Mouse (Mus musculus): ENCODE results near the gene Edem2. TPM values are rescaled to one million over a fixed set of nuclear protein-coding genes. Genes with fewer than 3 reads are reported as not detected.
A peak's percentile ranks its signal among the peaks of the same experiment; 100 is the strongest.

The Edem2 gene
- polyA plus RNA-seq, 1 experiment = 44.9 TPM

DNA sequence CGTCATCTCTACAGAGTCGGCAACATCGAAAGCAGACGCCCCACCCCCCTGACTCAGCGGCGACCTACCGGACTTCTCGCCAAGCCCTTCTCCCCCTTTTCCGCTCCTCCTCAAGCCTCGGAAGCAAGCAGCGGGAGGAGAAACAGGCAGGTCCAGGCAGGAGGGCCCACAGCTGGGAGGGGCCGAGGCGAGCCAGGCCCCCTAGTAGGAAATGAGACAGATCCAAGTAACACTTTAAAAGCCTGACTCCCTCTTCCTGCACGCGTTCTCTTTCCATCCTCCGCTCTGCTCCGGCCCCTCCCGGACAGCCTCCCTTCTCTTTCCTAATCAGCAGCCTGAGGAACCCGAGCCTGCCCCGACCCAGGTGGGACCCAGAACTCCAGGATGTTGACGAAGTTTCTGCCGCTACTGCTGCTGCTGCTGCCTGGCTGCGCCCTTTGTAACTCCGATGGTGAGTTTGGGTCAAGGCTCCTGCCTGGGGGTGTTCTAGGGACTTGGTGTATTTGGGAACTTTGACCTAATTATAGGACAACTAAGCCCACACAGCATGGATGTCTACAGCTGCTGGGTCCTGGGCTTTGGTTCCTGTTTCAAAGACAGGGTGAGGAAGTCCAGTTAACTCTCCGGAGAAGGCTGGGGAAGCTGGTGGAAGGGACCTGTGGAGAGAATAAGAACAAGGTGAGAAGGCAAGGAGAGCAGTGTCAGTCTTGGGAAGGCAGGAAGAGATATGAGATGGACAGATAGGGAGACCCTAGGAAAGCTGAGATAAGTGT is 21.9 kb upstream of the Edem2 start, which contains the start of gene Procr:
Gene Procr (plus strand): TSS at position 104 of the 773 bp plus-strand sequence.
- no peak for TF ChIP-seq CTCF (conservative IDR thresholded peaks at IDR 0.05; ENCODE audit: insufficient read depth, insufficient read length, low read depth, low read length)
- no peak for TF ChIP-seq POLR2A (IDR thresholded peaks at IDR 0.05; ENCODE audit: low read depth, low read length)
- 4% methylated on average over 25 of the region's 25 CpGs for WGBS
- Histone ChIP-seq H3K27me3 (replicated peaks; ENCODE audit: control insufficient read depth, insufficient read depth, low read length) (no peaks in the 10 kb centered on the region), H3K27ac (ENCODE audit: insufficient read depth, low read depth, low read length) (no peak within 1 kb of the TSS), H3K4me3 (ENCODE audit: insufficient read depth, low read depth, low read length) (peak within 1 kb of the TSS; percentile 34), H3K4me1 (ENCODE audit: control insufficient read depth, insufficient read depth, low read length) (no peaks in the 10 kb centered on the region), H3K36me3 (ENCODE audit: control insufficient read depth, insufficient read depth, low read length) (no peaks in the 10 kb centered on the region)
- peak; percentile 70 for DNase-seq

DNA sequence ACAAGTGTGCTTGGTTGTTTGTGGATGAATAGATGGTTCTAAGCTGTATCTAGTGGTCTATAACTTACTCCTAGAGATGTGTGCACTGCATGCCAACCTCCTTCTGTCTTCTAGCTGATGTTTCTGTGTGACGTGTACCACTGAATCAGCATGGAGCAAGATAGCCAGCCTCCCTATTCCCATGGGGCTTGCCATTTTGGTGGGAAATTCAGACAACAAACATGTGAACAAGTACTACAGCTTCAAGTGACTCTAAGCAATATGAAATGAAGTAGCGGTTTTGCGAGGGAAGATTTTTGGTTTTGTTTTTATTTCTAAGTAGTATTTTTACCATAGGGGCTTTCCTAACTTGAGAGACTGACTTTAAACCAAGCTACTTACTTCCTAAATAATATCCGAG is 20.1 kb upstream of the Edem2 start:
- Histone ChIP-seq H3K27ac (ENCODE audit: insufficient read depth, low read depth, low read length) (no peak overlapping the region), H3K27me3 (replicated peaks; ENCODE audit: control insufficient read depth, insufficient read depth, low read length) (no peaks in the 10 kb centered on the region), H3K4me1 (ENCODE audit: control insufficient read depth, insufficient read depth, low read length) (no peaks in the 10 kb centered on the region), H3K36me3 (ENCODE audit: control insufficient read depth, insufficient read depth, low read length) (no peaks in the 10 kb centered on the region), H3K4me3 (ENCODE audit: insufficient read depth, low read depth, low read length) (no peak overlapping the region)
- WGBS = 86% methylated on average over 4 of the region's 4 CpGs
- TF ChIP-seq POLR2A (IDR thresholded peaks at IDR 0.05; ENCODE audit: low read depth, low read length) = no peak
- TF ChIP-seq CTCF (conservative IDR thresholded peaks at IDR 0.05; ENCODE audit: insufficient read depth, insufficient read length, low read depth, low read length) = no peak
- DNase-seq = no peak

GRCm38 (mm10) chr2:155745487-155745886 is 16.2 kb upstream of the Edem2 start:
- Histone ChIP-seq H3K4me3 (ENCODE audit: insufficient read depth, low read depth, low read length) (no peak overlapping the region), H3K4me1 (ENCODE audit: control insufficient read depth, insufficient read depth, low read length) (no peaks in the 10 kb centered on the region), H3K36me3 (ENCODE audit: control insufficient read depth, insufficient read depth, low read length) (no peaks in the 10 kb centered on the region), H3K27me3 (replicated peaks; ENCODE audit: control insufficient read depth, insufficient read depth, low read length) (no peaks in the 10 kb centered on the region), H3K27ac (ENCODE audit: insufficient read depth, low read depth, low read length) (no peak overlapping the region)
- no peak for TF ChIP-seq CTCF (conservative IDR thresholded peaks at IDR 0.05; ENCODE audit: insufficient read depth, insufficient read length, low read depth, low read length)
- no peak for TF ChIP-seq POLR2A (IDR thresholded peaks at IDR 0.05; ENCODE audit: low read depth, low read length)
- DNase-seq = no peak
- WGBS = 64% methylated on average over 3 of the region's 3 CpGs

DNA sequence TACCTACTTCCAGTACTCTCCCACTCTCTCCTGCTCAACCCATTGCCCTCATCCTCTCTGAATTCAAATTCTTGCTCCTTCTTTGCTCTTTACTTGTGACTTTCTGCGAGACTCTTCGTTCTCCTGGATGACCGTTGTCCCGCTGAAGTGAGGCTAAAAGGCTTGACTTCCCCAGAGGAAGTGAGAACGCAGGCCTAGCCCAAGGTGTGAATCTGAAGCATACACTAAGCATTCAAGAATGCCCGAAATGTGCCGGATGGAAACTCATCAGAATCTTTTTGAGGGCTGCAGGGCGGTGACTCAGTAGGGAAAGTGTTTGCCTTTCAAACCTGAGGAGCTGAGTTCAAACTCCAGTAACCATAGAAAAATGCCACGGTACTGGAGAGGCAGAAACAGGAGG is 14.1 kb upstream of the Edem2 start:
- no peaks in the 10 kb centered on the region for H3K4me1 ChIP-seq (ENCODE audit: control insufficient read depth, insufficient read depth, low read length)
- WGBS = 74% methylated on average over 9 of the region's 9 CpGs
- no peaks in the 10 kb centered on the region for H3K36me3 ChIP-seq (ENCODE audit: control insufficient read depth, insufficient read depth, low read length)
- DNase-seq = peak; percentile 38
- TF ChIP-seq CTCF (conservative IDR thresholded peaks at IDR 0.05; ENCODE audit: insufficient read depth, insufficient read length, low read depth, low read length) (no peak), POLR2A (IDR thresholded peaks at IDR 0.05; ENCODE audit: low read depth, low read length) (no peak)
- H3K4me3 ChIP-seq (ENCODE audit: insufficient read depth, low read depth, low read length) = no peak overlapping the region
- H3K27me3 ChIP-seq (replicated peaks; ENCODE audit: control insufficient read depth, insufficient read depth, low read length) = no peaks in the 10 kb centered on the region
- no peak overlapping the region for H3K27ac ChIP-seq (ENCODE audit: insufficient read depth, low read depth, low read length)

GRCm38 (mm10) chr2:155742931-155743337 is 13.7 kb upstream of the Edem2 start:
- Histone ChIP-seq H3K27ac (ENCODE audit: insufficient read depth, low read depth, low read length) (no peak overlapping the region), H3K4me1 (ENCODE audit: control insufficient read depth, insufficient read depth, low read length) (no peaks in the 10 kb centered on the region), H3K27me3 (replicated peaks; ENCODE audit: control insufficient read depth, insufficient read depth, low read length) (no peaks in the 10 kb centered on the region), H3K36me3 (ENCODE audit: control insufficient read depth, insufficient read depth, low read length) (no peaks in the 10 kb centered on the region), H3K4me3 (ENCODE audit: insufficient read depth, low read depth, low read length) (no peak overlapping the region)
- DNase-seq = peak; percentile 78
- 50% methylated on average over 12 of the region's 12 CpGs for WGBS
- TF ChIP-seq CTCF (conservative IDR thresholded peaks at IDR 0.05; ENCODE audit: insufficient read depth, insufficient read length, low read depth, low read length) (no peak), POLR2A (IDR thresholded peaks at IDR 0.05; ENCODE audit: low read depth, low read length) (no peak)

- WGBS = 64% methylated on average over 11 of the region's 11 CpGs
- Histone ChIP-seq H3K27ac (ENCODE audit: insufficient read depth, low read depth, low read length) (no peak overlapping the region), H3K4me3 (ENCODE audit: insufficient read depth, low read depth, low read length) (no peak overlapping the region), H3K27me3 (replicated peaks; ENCODE audit: control insufficient read depth, insufficient read depth, low read length) (no peaks in the 10 kb centered on the region), H3K4me1 (ENCODE audit: control insufficient read depth, insufficient read depth, low read length) (no peaks in the 10 kb centered on the region), H3K36me3 (ENCODE audit: control insufficient read depth, insufficient read depth, low read length) (no peaks in the 10 kb centered on the region)
- no peak for DNase-seq
- no peak for TF ChIP-seq POLR2A (IDR thresholded peaks at IDR 0.05; ENCODE audit: low read depth, low read length)
- no peak for TF ChIP-seq CTCF (conservative IDR thresholded peaks at IDR 0.05; ENCODE audit: insufficient read depth, insufficient read length, low read depth, low read length)
These were observed 12.9 kb upstream of the Edem2 start for GRCm38 (mm10) chr2:155742211-155742610.

DNA sequence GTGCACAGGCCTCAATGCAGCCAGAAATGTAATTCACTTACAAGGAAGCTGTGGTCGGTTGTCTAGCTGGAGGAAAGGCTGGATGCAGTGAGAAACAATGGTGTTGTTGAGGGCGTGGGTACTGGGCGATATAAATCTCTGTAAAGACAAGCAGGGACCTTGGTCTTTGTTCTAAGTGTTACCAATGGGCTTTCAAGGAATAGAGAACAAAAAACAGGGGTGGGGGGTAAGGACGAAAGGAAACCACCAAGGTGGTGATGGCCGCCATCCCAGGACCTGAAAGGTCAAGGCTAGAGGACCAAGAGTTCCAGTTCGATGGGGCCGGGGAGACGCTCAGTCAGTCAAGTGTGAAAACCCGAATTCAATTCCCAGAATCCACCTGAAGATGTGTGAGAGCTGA is 8.5 kb upstream of the Edem2 start:
- no peak for DNase-seq
- WGBS = 48% methylated on average over 9 of the region's 9 CpGs

More for the DNA sequence above, 8.5 kb upstream of the Edem2 start:
- H3K27ac ChIP-seq (ENCODE audit: insufficient read depth, low read depth, low read length) = no peak overlapping the region
- H3K36me3 ChIP-seq (ENCODE audit: control insufficient read depth, insufficient read depth, low read length) = no peaks in the 10 kb centered on the region
- no peak overlapping the region for H3K4me3 ChIP-seq (ENCODE audit: insufficient read depth, low read depth, low read length)
- no peak for TF ChIP-seq POLR2A (IDR thresholded peaks at IDR 0.05; ENCODE audit: low read depth, low read length)
- H3K4me1 ChIP-seq (ENCODE audit: control insufficient read depth, insufficient read depth, low read length) = no peaks in the 10 kb centered on the region
- H3K27me3 ChIP-seq (replicated peaks; ENCODE audit: control insufficient read depth, insufficient read depth, low read length) = no peaks in the 10 kb centered on the region

Data from kidney, adult 2 months (tissue).